Mouse (Mus musculus): ENCODE data around the gene Pros1.

Gene Pros1

DNA sequence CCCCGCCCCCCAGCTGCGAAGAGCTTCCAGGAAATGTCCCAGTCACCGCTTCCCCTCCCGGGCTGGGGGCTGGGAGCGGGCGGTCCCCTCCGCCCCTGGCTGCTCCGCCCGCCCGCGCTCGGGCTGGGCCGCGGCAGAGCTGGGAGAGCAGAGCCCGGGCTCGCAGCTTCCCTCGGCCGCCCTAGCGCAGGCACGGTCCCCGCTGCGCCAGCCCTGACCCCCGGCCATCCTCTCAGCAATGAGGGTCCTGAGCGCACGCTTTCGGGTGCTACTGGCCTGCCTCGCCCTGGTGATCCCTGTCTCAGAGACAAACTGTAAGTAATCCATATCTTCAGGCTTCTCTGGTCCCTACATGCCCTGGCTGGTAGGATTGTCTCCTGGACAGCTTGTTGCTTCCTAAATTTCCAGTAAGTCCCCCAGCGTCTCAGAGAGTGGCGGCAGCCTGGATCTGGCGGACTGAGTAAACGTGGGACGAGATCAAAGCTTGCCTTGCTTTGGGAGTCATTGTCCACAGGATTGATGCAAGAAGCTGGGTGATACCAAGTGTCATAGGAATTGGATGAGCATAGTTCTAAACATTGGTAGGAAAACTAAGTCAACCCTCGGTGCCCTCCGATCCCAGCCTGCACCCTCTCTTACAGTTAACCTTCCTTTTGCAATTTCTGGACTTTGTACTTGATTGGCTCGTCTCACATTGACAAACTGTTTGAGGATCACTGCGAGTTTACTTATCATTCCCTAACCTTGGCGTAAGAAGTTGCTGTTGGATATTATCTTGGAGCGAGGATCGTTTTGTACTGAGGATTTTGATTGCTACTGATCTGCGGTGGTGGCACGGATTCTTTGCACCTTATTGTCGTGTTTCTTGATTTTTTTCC lies at the start of gene Pros1:
Pros1 (plus strand) TSS at position 117 of the 878 bp plus-strand sequence.
- DNase-seq (ENCODE audit: low read depth, low spot score), result no peak

DNA sequence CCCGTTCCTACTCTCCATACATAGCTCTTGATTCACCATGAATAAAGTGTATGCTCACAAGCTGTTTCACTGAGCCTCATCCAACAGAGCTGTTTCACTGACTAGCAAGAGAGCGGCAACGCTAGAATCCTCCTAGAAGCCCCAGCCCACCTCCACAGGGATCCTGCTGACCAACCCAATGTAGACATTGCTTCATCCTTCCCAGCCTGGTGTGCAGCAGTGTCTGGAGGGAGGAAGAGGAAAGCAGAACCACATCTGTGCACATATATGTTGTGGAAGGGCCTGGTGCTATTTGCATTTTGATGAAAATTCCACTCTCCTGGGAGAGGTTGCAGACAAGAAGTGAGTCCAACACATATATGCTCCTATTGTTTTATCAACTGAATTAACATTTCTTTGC lies 49.5 kb upstream of the Pros1 start:
- no peak for DNase-seq (ENCODE audit: low read depth, low spot score)

DNA sequence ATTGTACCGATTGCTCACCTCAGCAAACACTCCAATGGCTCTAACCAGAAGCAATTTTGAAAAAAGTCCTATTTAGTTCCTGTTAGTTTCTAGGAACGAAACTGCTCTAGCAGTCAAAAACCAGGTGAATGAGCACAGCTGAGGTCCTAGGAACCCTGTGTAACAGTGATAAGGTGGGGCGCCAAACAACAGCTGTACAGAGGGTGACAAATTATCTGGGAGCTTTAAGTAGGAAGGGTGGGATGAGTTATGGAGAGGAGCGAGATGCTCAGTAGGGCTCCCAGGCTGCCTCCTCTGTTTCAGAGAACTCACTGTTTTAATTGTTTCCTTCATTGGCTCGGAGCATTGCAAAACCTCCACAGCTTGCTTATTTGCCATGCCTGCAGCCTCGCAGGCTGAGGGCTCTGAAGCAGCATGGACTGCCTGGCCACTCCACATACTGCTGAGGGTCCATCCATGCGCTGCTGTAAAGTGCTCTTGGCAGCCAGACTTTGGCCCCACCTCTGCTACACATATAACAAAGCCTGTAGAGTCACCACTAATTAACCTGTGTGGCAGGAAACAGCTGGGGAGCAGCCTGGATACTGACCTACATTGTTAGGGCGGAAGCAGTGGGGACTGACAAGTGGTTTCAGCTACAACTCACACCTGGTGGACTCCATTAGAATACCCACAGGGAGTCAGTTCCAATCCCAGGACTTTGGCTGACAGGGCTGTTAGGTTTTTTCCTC lies 46.7 kb upstream of the Pros1 start:
- no peak for DNase-seq (ENCODE audit: low read depth, low spot score)

- no peak for DNase-seq (ENCODE audit: low read depth, low spot score)
Observed at GRCm38 (mm10) chr16:62810855-62811254, 43.3 kb upstream of the Pros1 start.

DNA sequence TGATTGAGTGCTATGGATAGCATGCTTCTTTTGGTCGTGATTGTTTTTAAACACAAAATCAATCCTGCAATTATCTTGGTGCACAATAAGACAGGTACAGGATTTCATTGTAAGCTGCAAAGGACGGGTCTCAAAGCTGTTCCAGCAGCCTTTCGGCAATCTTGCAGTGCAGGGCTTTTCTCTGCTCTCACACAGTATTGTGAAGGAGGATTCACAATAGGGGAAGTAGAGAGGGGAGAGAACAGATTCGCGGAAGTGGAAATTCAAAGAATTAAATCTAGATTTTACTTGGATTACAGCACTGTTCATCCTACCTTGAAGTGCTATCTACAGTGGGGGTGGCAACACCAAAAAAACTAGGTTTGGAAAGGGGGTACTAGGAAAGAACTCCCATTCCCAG lies 40.3 kb upstream of the Pros1 start:
- DNase-seq (ENCODE audit: low read depth, low spot score), result no peak

DNA sequence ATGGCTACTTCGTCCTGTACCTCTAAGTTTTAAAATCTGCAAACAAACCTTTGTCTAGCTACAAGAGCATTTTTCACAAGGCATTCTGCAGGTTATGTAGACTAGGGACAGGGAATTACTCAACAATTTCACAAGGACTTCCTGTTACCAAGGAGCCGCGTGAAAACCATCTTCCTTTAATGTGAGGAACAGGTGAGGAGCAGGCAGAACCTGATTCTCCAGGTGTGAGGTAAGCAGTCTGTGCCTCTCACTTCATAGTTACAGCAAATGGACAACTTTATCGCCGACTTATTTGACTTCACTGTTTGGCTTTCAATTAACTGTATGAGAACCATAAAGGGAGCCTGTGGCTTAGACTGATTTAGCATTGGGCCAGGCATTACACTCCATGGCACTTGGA lies 39.6 kb upstream of the Pros1 start, which contains the start of gene Stx19:
Stx19 (plus strand) TSS at position 186 of the 400 bp plus-strand sequence.
- DNase-seq (ENCODE audit: low read depth, low spot score), result no peak

- no peak for DNase-seq (ENCODE audit: low read depth, low spot score)
Observed at GRCm38 (mm10) chr16:62822472-62822871, 31.6 kb upstream of the Pros1 start.

- DNase-seq (ENCODE audit: low read depth, low spot score), result peak; percentile 38
Observed at GRCm38 (mm10) chr16:62826156-62827001, 27.7 kb upstream of the Pros1 start.

GRCm38 (mm10) chr16:62832027-62832426 lies 22.1 kb upstream of the Pros1 start:
- no peak for DNase-seq (ENCODE audit: low read depth, low spot score)

GRCm38 (mm10) chr16:62832481-62832880 lies 21.6 kb upstream of the Pros1 start:
- peak; percentile 65 for DNase-seq (ENCODE audit: low read depth, low spot score)

GRCm38 (mm10) chr16:62834016-62834735 lies 19.9 kb upstream of the Pros1 start:
- no peak for DNase-seq (ENCODE audit: low read depth, low spot score)

DNA sequence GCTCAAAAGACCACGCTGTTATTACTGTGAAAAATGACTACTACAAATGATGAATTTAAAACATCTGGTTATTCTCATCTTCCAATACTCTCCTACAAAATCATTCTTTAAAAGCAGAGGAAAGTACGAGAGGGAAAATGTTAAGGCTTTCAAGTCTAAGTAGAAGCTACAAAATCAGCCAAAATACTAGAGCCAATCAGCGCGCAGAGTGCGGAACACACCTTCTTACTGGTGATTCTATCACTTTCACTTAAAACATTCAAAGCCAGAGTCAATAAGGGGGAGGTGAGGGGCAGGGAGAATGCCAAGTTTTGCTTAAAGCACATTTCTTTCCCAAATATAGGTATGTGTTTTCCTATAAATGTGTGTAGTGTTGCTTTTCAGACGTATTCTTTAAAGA lies 8.8 kb upstream of the Pros1 start:
- DNase-seq (ENCODE audit: low read depth, low spot score), result no peak

DNA sequence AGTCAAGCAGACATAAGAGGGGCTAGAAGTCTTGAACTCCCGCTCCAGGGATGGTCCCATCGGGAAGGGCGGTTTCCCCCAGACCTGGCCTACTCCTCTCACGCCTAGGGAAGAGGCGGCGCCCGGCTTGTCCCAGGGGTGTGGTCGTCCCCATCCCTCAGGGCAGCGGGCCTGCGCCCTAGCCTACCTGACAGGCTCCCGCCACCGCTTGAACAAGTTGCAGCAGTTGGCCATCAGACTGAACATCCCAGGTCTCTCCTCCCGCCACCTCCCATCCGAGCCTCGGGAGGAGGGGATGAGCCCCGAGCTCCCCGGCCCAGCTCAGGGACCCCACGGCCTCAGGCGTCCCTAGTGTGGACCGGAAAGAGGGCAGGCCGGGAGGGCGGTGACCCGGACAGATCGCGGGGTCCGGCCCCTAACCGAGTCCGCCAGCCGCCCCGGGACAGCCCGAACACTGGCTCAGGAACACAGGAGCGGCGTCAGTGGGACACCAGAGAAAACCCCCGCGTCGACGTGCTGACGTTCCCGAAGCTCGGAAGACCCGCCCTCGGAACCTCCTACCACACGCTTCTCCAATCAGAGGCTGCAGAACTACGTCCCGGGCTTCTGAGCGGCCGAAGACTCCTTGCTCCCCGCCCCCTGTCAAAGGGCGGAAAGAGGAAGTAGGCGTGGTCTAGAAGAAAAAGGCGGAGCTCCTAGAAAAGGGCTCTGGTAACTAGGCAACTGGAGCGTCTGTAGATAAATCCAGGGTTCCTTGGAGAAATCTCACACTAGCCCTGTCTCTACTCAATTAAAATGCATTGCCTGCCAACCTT lies 7.4 kb upstream of the Pros1 start, which contains the start of gene Arl13b:
Arl13b (minus strand) TSS at position 543 of the 815 bp plus-strand sequence.
- DNase-seq (ENCODE audit: low read depth, low spot score), result peak; percentile 94

- no peak for DNase-seq (ENCODE audit: low read depth, low spot score)
Observed at GRCm38 (mm10) chr16:62852464-62853252, 1.4 kb upstream of the Pros1 start.

DNA sequence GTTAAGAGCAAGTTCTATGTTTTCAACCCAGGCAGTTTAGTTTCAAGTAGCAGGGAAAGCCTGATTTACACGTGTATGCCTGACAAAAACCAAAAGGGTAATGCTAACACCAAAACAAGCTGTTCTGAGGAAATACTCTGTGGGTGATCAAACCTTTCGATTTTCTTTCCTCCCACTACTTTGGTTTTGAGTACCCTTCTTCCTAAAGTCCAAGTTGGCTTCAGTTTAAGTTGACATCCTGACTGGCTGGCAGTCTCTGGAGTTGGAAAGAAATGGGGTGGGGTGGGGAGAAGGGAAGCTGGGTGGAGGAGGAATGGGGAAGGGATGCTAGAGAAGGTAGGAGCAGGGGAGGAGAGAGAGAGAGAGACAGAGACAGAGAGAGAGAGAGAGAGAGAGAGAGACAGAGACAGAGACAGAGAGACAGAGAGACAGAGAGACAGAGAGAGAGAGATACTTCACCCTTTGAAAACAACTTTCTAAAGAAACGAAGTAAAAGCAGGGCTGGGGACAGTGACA lies 438 bp upstream of the Pros1 start:
- DNase-seq (ENCODE audit: low read depth, low spot score), result no peak

GRCm38 (mm10) chr16:62855385-62855784 lies 1.3 kb downstream of the Pros1 start:
- DNase-seq (ENCODE audit: low read depth, low spot score), result no peak

- no peak for DNase-seq (ENCODE audit: low read depth, low spot score)
Observed at GRCm38 (mm10) chr16:62856273-62856672, 2.2 kb downstream of the Pros1 start.

- DNase-seq (ENCODE audit: low read depth, low spot score), result no peak
Observed at GRCm38 (mm10) chr16:62857498-62857897, 3.4 kb downstream of the Pros1 start.

- no peak for DNase-seq (ENCODE audit: low read depth, low spot score)
Observed at GRCm38 (mm10) chr16:62858018-62858417, 3.9 kb downstream of the Pros1 start.

Measured in retina, postnatal 7 days (tissue).